Mouse (Mus musculus): ENCODE measurements around the gene Creb1. TPM values are rescaled to one million over a fixed set of nuclear protein-coding genes. Genes with fewer than 3 reads are reported as not detected.

The Creb1 gene
- 10 to 100 TPM; 50.0 to 69.7 TPM for polyA plus RNA-seq (2017; shearing (Covaris generic))

GRCm38 (mm10) chr1:64532589-64533470 is at the start of gene Creb1:
Gene Creb1 (plus strand): TSS chr1:64532645.

GRCm38 (mm10) chr1:64616881-64617714 is 84.7 kb downstream of the Creb1 start, which contains the start of gene Mettl21a:
Gene Mettl21a (minus strand): TSS chr1:64617242.

Other genes starting within 250 kb of the Creb1 start
- gene Mettl21a, start 84.6 kb downstream of the Creb1 start, polyA plus RNA-seq (2017; shearing (Covaris generic)), result 10 to 100 TPM; 22.4 to 25.7 TPM
- gene Ccnyl1, start 157.8 kb downstream of the Creb1 start, polyA plus RNA-seq (2017; shearing (Covaris generic)), result 1 to 10 TPM; 3.1 to 4.8 TPM
- gene Fzd5, start 205.1 kb downstream of the Creb1 start, polyA plus RNA-seq (2017; shearing (Covaris generic)), result under 1 TPM; 0.04 to 0.80 TPM